Comparison of ENCODE assay signal across 13 mouse cellular contexts in the genomic region with DNA sequence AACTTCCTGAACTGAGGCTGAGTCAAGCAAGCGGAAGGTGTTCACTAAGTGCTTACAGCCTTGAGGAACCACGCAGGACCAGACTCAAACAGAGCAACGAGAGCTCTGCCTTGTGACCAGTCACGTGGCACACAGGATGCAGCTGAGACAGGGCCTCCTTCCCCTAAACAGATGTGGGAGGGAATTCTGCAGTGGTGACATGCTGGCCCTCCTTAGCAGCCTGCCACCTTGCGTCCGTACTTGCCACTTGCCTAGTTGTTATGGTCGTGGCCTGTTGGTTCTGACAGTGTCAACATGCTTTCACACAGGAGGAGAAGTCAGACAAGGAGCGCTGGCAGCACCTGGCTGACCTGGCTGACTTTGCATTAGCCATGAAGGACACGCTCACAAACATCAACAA. TPM values are rescaled to one million over a fixed set of nuclear protein-coding genes. Genes with fewer than 3 reads are reported as not detected.
DNase-seq lines count a peak whose midpoint lies in the region; ATAC-seq and TF ChIP-seq lines count a peak whose summit lies in the region.
"Had no signal": no experiment of that assay in that cellular context is flagged by ENCODE, and none has a peak within 500 bp of the region (broad histone marks: within the 10 kb centered on the region; RNA-seq: fewer than 3 reads in every experiment).

No protein-coding gene starts in this region.

- H3K36me3 ChIP-seq in kidney, adult 2 months (ENCODE audit: control insufficient read depth, insufficient read depth, low read length), result no peaks in the 10 kb centered on the region
- peaks cover 29 to 72% of the 10 kb centered on the region in 2 experiments for H3K36me3 ChIP-seq in CH12.LX (replicated peaks in 1 of 2; ENCODE audit: control insufficient read depth in 1 of 2, insufficient read depth in 1 of 2, low read length in 1 of 2)

- no peaks in the 10 kb centered on the region for H3K79me2 ChIP-seq in CH12.LX (replicated peaks; ENCODE audit: control insufficient read depth, extremely low read depth, insufficient read depth, poor library complexity, severe bottlenecking)

- TF ChIP-seq EP300 in CH12.LX (IDR thresholded peaks at IDR 0.05; ENCODE audit: low read length), result no peak

- in situ Hi-C loops in CH12.LX (cut with MboI; ENCODE audit: low pct_ligation_motif_present, low pct_unique_long_range_greater_than_20kb, low sequenced_read_pairs), result no loop called here

- dilution Hi-C loops in CH12.LX (cut with MboI; ENCODE audit: extremely low pct_ligation_motif_present, extremely low pct_unique_long_range_greater_than_20kb, low sequenced_read_pairs), result no loop called here

- DNase-seq in kidney, adult 2 months, result peak; percentile 19
- no peak for DNase-seq in kidney, adult 18-20 months
- peak; percentile 73 for DNase-seq in CH12.LX (ENCODE audit: extremely low read depth)
- no peak for DNase-seq in left cerebral cortex, adult 9 months (ENCODE audit: low spot score in 2 of 2)
- DNase-seq in layer of hippocampus, postnatal 25 days (ENCODE audit: extremely low spot score in 1 of 2, low spot score in 1 of 2), result no peak
- DNase-seq: cerebellum, adult 11 months; midbrain, embryonic 14.5 days had no signal

- H3K4me1 ChIP-seq in kidney, adult 2 months (ENCODE audit: control insufficient read depth, insufficient read depth, low read length), result no peaks in the 10 kb centered on the region
- peaks cover 10 to 34% of the 10 kb centered on the region in 2 experiments for H3K4me1 ChIP-seq in CH12.LX (ENCODE audit: control insufficient read depth in 1 of 2, insufficient read depth in 2 of 2)
- H3K4me1 ChIP-seq: hindbrain, embryonic 15.5 days; limb, embryonic 12.5 days had no signal

- no peaks in the 10 kb centered on the region for H3K27me3 ChIP-seq in kidney, adult 2 months (replicated peaks; ENCODE audit: control insufficient read depth, insufficient read depth, low read length)
- H3K27me3 ChIP-seq in CH12.LX (replicated peaks), result no peaks in the 10 kb centered on the region
- H3K27me3 ChIP-seq: hindbrain, embryonic 15.5 days; limb, embryonic 12.5 days had no signal

- H3K9me3 ChIP-seq in CH12.LX (replicated peaks; ENCODE audit: low read length), result no peaks in the 10 kb centered on the region
- H3K9me3 ChIP-seq: forebrain, embryonic 10.5 days; hindbrain, embryonic 15.5 days; limb, embryonic 12.5 days had no signal

- no peak overlapping the region for H3K9ac ChIP-seq in CH12.LX (ENCODE audit: insufficient read depth, low read depth)
- H3K9ac ChIP-seq: hindbrain, embryonic 15.5 days; limb, embryonic 12.5 days had no signal

- no peak overlapping the region for H3K4me3 ChIP-seq in kidney, adult 2 months (ENCODE audit: insufficient read depth, low read depth, low read length)
- no peak overlapping the region for H3K4me3 ChIP-seq in CH12.LX (replicated peaks in 1 of 3; ENCODE audit: low read depth in 2 of 3, low read length in 2 of 3, poor library complexity in 1 of 3)
- H3K4me3 ChIP-seq: forebrain, embryonic 10.5 days; hindbrain, embryonic 15.5 days; layer of hippocampus, adult 2 months; limb, embryonic 12.5 days had no signal

- H3K27ac ChIP-seq in kidney, adult 2 months (ENCODE audit: insufficient read depth, low read depth, low read length), result no peak overlapping the region
- H3K27ac ChIP-seq in CH12.LX (ENCODE audit: insufficient read depth, low read depth), result no peak overlapping the region
- H3K27ac ChIP-seq: forebrain, embryonic 10.5 days; hindbrain, embryonic 15.5 days; layer of hippocampus, adult 2 months; limb, embryonic 12.5 days had no signal

- TF ChIP-seq POLR2A in kidney, adult 2 months (IDR thresholded peaks at IDR 0.05; ENCODE audit: low read depth, low read length), result no peak
- no peak for TF ChIP-seq POLR2A in CH12.LX (IDR thresholded peaks at IDR 0.05; ENCODE audit: low read depth, low read length)

- WGBS in kidney, adult 2 months, result 62% methylated on average over 9 of the region's 9 CpGs

- no peak; the same call in 1 of the 2 replicates for TF ChIP-seq CTCF in kidney, adult 2 months (conservative IDR thresholded peaks at IDR 0.05; ENCODE audit: insufficient read depth, insufficient read length, low read depth, low read length)
- TF ChIP-seq CTCF in CH12.LX (conservative IDR thresholded peaks at IDR 0.05 in 1 of 2, IDR thresholded peaks at IDR 0.05 in 1 of 2; ENCODE audit: low read depth in 2 of 2, low read length in 2 of 2), result peak in 1 of 2 experiments; percentile 34; a peak in 2 of 4 replicates

- ATAC-seq in hematopoietic stem cell, adult 5-6 weeks (replicated peaks in 1 of 2; ENCODE audit: insufficient read depth in 1 of 2, low FRiP score in 2 of 2, low TSS enrichment in 1 of 2, low read depth in 1 of 2, poor library complexity in 2 of 2, severe bottlenecking in 2 of 2), result peak; percentile 76 to 81
- ATAC-seq in neutrophil, adult 5-6 weeks (ENCODE audit: extremely low read depth, insufficient number of reproducible peaks, low FRiP score, poor library complexity, severe bottlenecking), result peak; percentile 45; the same call in 1 of the 2 replicates

- TF ChIP-seq RAD21 in CH12.LX (IDR thresholded peaks at IDR 0.05; ENCODE audit: low read depth, low read length), result no peak

- no peak overlapping the region for H3K4me2 ChIP-seq in CH12.LX (ENCODE audit: insufficient read depth, low read depth, poor library complexity, severe bottlenecking)
- H3K4me2 ChIP-seq: hindbrain, embryonic 15.5 days; limb, embryonic 12.5 days had no signal

TF ChIP-seq in CH12.LX, 34 proteins besides CTCF, POLR2A, EP300 and RAD21:
- TF ChIP-seq ETS1 (conservative IDR thresholded peaks at IDR 0.05; ENCODE audit: low read depth, low read length), result peak; percentile 84
- TF ChIP-seq MAFK (IDR thresholded peaks at IDR 0.05; ENCODE audit: insufficient replicate concordance, low read length), result no peak
- TF ChIP-seq USF1 (IDR thresholded peaks at IDR 0.05; ENCODE audit: low read depth, low read length), result peak; percentile 70
- TF ChIP-seq CHD1 (IDR thresholded peaks at IDR 0.05; ENCODE audit: low read depth, low read length), result no peak
- TF ChIP-seq UBTF (IDR thresholded peaks at IDR 0.05; ENCODE audit: low read depth, low read length), result no peak
- peak; percentile 87 for TF ChIP-seq BHLHE40 (IDR thresholded peaks at IDR 0.05; ENCODE audit: low read depth, low read length)
- peak; percentile 18; the same call in 1 of the 2 replicates for TF ChIP-seq SMC3 (IDR thresholded peaks at IDR 0.05; ENCODE audit: low read depth, low read length)
- TF ChIP-seq USF2 (conservative IDR thresholded peaks at IDR 0.05; ENCODE audit: low read depth, low read length), result peak; percentile 68
- no peak for TF ChIP-seq HCFC1 (IDR thresholded peaks at IDR 0.05; ENCODE audit: low read depth, low read length)
- no peak for TF ChIP-seq NELFE (IDR thresholded peaks at IDR 0.05; ENCODE audit: low read depth, low read length)
- 0 out of 2 replicates have a peak, but pooled peaks have one; percentile 13 for TF ChIP-seq TCF12 (IDR thresholded peaks at IDR 0.05; ENCODE audit: low read depth, low read length)
- no peak for TF ChIP-seq NRF1 (IDR thresholded peaks at IDR 0.05; ENCODE audit: low read depth, low read length)
- no peak for TF ChIP-seq MEF2A (IDR thresholded peaks at IDR 0.05; ENCODE audit: borderline replicate concordance, low read depth, low read length)
- peak; percentile 86 for TF ChIP-seq MAX (IDR thresholded peaks at IDR 0.05; ENCODE audit: low read length)
- TF ChIP-seq RCOR1 (conservative IDR thresholded peaks at IDR 0.05; ENCODE audit: low read depth, low read length), result no peak

RNA-seq across cellular contexts. Expression of gene Ptrhd1, which starts 22.7 kb away (rescaled TPM):
- polyA plus RNA-seq in kidney, adult 2 months (2012; rRNA removed), result 4.2 and 4.6 TPM in 2 replicates
- total RNA-seq in CH12.LX (2012; rRNA removed), result 3.6 and 4.7 TPM in 2 replicates
- 7.3 and 9.3 TPM in 2 replicates for total RNA-seq in CH12.LX (2014; rRNA removed)
- 6.7 and 6.8 TPM in 2 replicates for polyA plus RNA-seq in CH12.LX (2012; ENCODE audit: insufficient read length, low read depth)
- total RNA-seq in hematopoietic stem cell, adult 5-6 weeks (2017), result 3.4 and 5.1 TPM in 2 replicates
- 2.5 and 2.8 TPM in 2 replicates for total RNA-seq in neutrophil, adult 5-6 weeks (2017)
- total RNA-seq in layer of hippocampus, postnatal 25 days (2021), result 10 to 100 TPM in 1 of 2 experiments, 1 to 10 TPM in 1; 8.5 to 10.1 TPM

RNA-seq across cellular contexts. Expression of gene Cenpo, which starts 22.9 kb away (rescaled TPM):
- 6.1 and 6.4 TPM in 2 replicates for polyA plus RNA-seq in kidney, adult 2 months (2012; rRNA removed)
- 25.3 and 25.4 TPM in 2 replicates for total RNA-seq in CH12.LX (2012; rRNA removed)
- 32.1 and 32.7 TPM in 2 replicates for total RNA-seq in CH12.LX (2014; rRNA removed)
- 19.3 and 24.4 TPM in 2 replicates for polyA plus RNA-seq in CH12.LX (2012; ENCODE audit: insufficient read length, low read depth)
- total RNA-seq in hematopoietic stem cell, adult 5-6 weeks (2017), result 36.5 and 38.2 TPM in 2 replicates
- 22.7 and 31.3 TPM in 2 replicates for total RNA-seq in neutrophil, adult 5-6 weeks (2017)
- 1 to 10 TPM; 3.4 to 4.6 TPM for total RNA-seq in layer of hippocampus, postnatal 25 days (2021)

Comparison
In these comparisons a context has a peak if more than half of its experiments do, and no peak if none do; other contexts are left out.
1. DNase-seq: peak in kidney, adult 2 months (single experiment) and CH12.LX (single experiment); none in kidney, adult 18-20 months (single experiment), left cerebral cortex, adult 9 months (0 of 2) and layer of hippocampus, postnatal 25 days (0 of 2).